Mouse (Mus musculus): ENCODE results near the gene Bmx. TPM values are rescaled to one million over a fixed set of nuclear protein-coding genes. Genes with fewer than 3 reads are reported as not detected.

Gene Bmx
- total and polyA plus RNA-seq, 3 experiments, result not detected

DNA sequence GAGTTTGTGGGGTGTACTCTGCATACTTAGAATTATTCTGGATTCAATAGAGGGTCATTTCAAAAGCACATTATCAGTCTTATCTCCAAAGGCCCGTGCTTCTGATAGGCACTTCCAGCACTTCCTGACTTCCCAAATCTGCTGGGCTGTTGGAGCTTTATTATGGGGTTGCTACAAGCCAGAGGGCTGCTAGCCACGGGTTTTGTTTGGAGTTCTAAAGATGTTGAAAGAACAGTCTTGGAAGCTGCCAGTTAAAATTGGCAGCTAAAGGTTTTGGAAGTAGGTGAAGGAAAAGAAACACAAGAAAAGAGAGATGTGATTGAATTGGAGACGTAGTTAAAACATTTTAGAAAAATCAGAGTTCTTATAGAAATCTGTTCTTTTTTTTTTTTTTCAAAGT is 17.5 kb upstream of the Bmx start (continued):
- no peak for TF ChIP-seq TCF12 (IDR thresholded peaks at IDR 0.05; ENCODE audit: low read depth, low read length)
- TF ChIP-seq POLR2AphosphoS2 (IDR thresholded peaks at IDR 0.05; ENCODE audit: low read length), result no peak

DNA sequence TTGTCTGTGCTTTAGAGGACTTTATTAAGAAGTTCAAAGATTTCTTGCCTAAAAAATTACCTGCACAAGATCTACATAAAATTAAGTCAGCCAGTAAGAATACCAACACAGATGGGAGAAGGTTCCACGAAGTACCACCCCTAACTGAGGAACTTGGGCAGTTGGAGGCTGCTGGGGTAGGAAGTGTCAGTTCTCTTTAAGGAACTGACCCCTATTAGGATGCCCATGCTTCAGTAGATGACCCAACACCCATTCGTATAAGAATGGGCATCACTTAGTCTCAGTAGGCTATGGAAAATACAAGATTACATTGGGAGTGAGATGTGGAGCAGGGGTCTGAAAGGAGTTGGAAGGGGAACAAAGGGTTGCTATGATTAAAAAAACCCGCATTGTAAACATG is 12.6 kb upstream of the Bmx start:
- Histone ChIP-seq H3K27me3 (ENCODE audit: control insufficient read depth in 1 of 2, insufficient read depth in 2 of 2, low read length in 2 of 2) (no peaks in the 10 kb centered on the region), H3K36me3 (ENCODE audit: control insufficient read depth in 1 of 2, insufficient read depth in 2 of 2, low read length in 2 of 2) (peaks cover 0 to 22% of the 10 kb centered on the region in 2 experiments; a peak in 2 of 4 replicates), H3K9me3 (replicated peaks; ENCODE audit: insufficient read depth, low read length) (no peaks in the 10 kb centered on the region), H3K4me3 (ENCODE audit: control insufficient read depth in 1 of 2, insufficient read depth in 1 of 2, low read depth in 2 of 2, low read length in 2 of 2) (no peak overlapping the region), H3K9ac (ENCODE audit: control insufficient read depth, low read depth, low read length, poor library complexity, severe bottlenecking) (no peak overlapping the region), H3K79me2 (ENCODE audit: control insufficient read depth, insufficient read depth, low read length, poor library complexity) (no peaks in the 10 kb centered on the region), H3K4me1 (ENCODE audit: control insufficient read depth in 1 of 2, insufficient read depth in 2 of 2, low read length in 2 of 2) (peaks cover 6 to 14% of the 10 kb centered on the region in 2 experiments), H3K27ac (ENCODE audit: control insufficient read depth, low read depth, low read length) (no peak overlapping the region)
- no peak for TF ChIP-seq TCF12 (IDR thresholded peaks at IDR 0.05; ENCODE audit: low read depth, low read length)
- no peak for TF ChIP-seq ELF1 (IDR thresholded peaks at IDR 0.05; ENCODE audit: low read depth, low read length)
- TF ChIP-seq MAFK (IDR thresholded peaks at IDR 0.05; ENCODE audit: borderline replicate concordance, low read depth, low read length), result no peak
- no peak for TF ChIP-seq ZKSCAN1 (IDR thresholded peaks at IDR 0.05; ENCODE audit: low read depth, low read length)
- TF ChIP-seq JUND (IDR thresholded peaks at IDR 0.05; ENCODE audit: low read depth, low read length), result no peak
- TF ChIP-seq MEF2A (IDR thresholded peaks at IDR 0.05; ENCODE audit: extremely low read depth, insufficient replicate concordance, low read depth, low read length, poor library complexity, severe bottlenecking), result no peak
- TF ChIP-seq CHD2 (IDR thresholded peaks at IDR 0.05; ENCODE audit: low read length), result no peak
- no peak for TF ChIP-seq BHLHE40 (IDR thresholded peaks at IDR 0.05; ENCODE audit: borderline replicate concordance, low read depth, low read length)
- TF ChIP-seq ZMIZ1 (IDR thresholded peaks at IDR 0.05; ENCODE audit: low read depth, low read length), result no peak
- no peak for TF ChIP-seq POLR2A (IDR thresholded peaks at IDR 0.05; ENCODE audit: control insufficient read depth in 1 of 2, insufficient read depth in 1 of 2, low read depth in 1 of 2, low read length in 2 of 2, poor library complexity in 1 of 2)
- TF ChIP-seq RCOR1 (IDR thresholded peaks at IDR 0.05; ENCODE audit: low read depth, low read length), result no peak
- peak; percentile 11 for DNase-seq (ENCODE audit: low read depth, low spot score)

DNA sequence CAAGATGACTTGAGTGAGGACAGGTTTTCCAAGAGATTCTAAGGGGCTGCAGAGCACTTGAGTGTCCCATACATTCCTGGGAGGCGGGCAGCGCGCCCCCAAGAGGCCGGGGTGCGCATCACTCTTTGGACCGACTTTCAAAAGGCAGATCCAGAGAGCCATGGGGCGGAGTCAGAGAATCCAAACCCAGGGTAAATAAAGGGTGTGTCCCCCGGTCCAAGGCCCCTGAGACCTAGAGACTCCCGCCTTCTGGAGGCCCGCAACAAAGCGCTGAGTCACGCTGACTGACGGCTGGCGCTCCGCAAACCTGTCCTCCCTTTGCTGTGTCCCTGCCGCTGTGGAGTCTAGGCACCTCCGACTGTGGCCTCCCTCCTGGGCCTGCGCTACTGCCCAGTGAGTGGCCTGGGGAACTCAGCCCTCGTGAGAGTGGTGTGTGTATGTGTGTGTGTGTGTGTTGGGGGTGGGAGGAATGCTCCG is 11.3 kb upstream of the Bmx start, which contains the start of gene Pir:
Pir (plus strand) TSS at position 87 of the 477 bp plus-strand sequence.
- Histone ChIP-seq H3K4me1 (ENCODE audit: control insufficient read depth in 1 of 2, insufficient read depth in 2 of 2, low read length in 2 of 2) (peaks cover 2 to 6% of the 10 kb centered on the region in 2 experiments; a peak in 3 of 4 replicates), H3K4me3 (ENCODE audit: control insufficient read depth in 1 of 2, insufficient read depth in 1 of 2, low read depth in 2 of 2, low read length in 2 of 2) (peak within 1 kb of the TSS; percentile 70 to 72), H3K9me3 (replicated peaks; ENCODE audit: insufficient read depth, low read length) (no peaks in the 10 kb centered on the region), H3K27me3 (ENCODE audit: control insufficient read depth in 1 of 2, insufficient read depth in 2 of 2, low read length in 2 of 2) (no peaks in the 10 kb centered on the region; a peak in 1 of 4 replicates), H3K9ac (ENCODE audit: control insufficient read depth, low read depth, low read length, poor library complexity, severe bottlenecking) (peak within 1 kb of the TSS; percentile 71), H3K79me2 (ENCODE audit: control insufficient read depth, insufficient read depth, low read length, poor library complexity) (no peaks in the 10 kb centered on the region), H3K27ac (ENCODE audit: control insufficient read depth, low read depth, low read length) (peak within 1 kb of the TSS; percentile 13; the same call in 1 of the 2 replicates), H3K36me3 (ENCODE audit: control insufficient read depth in 1 of 2, insufficient read depth in 2 of 2, low read length in 2 of 2) (peaks cover 0 to 11% of the 10 kb centered on the region in 2 experiments; a peak in 2 of 4 replicates)
- DNase-seq (ENCODE audit: low read depth, low spot score), result peak; percentile 92
- peak; percentile 68 to 84 (median 72) for TF ChIP-seq CTCF (IDR thresholded peaks at IDR 0.05 in 2 of 3, conservative IDR thresholded peaks at IDR 0.05 in 1 of 3; ENCODE audit: control insufficient read depth in 1 of 3, insufficient read depth in 1 of 3, low read depth in 2 of 3, low read length in 3 of 3, poor library complexity in 1 of 3, severe bottlenecking in 1 of 3)
- no peak for TF ChIP-seq MYC (IDR thresholded peaks at IDR 0.05; ENCODE audit: low read depth, low read length)
- TF ChIP-seq MEF2A (IDR thresholded peaks at IDR 0.05; ENCODE audit: extremely low read depth, insufficient replicate concordance, low read depth, low read length, poor library complexity, severe bottlenecking), result no peak
- TF ChIP-seq POLR2A (IDR thresholded peaks at IDR 0.05; ENCODE audit: control insufficient read depth in 1 of 2, insufficient read depth in 1 of 2, low read depth in 1 of 2, low read length in 2 of 2, poor library complexity in 1 of 2), result peak; percentile 43 to 63; a peak in 3 of 4 replicates
- TF ChIP-seq E2F4 (IDR thresholded peaks at IDR 0.05; ENCODE audit: borderline replicate concordance, low read depth, low read length), result peak; percentile 45; the same call in 1 of the 2 replicates
- no peak for TF ChIP-seq USF2 (IDR thresholded peaks at IDR 0.05; ENCODE audit: borderline replicate concordance in 1 of 2, insufficient read depth in 1 of 2, low read depth in 1 of 2, low read length in 2 of 2)
- no peak for TF ChIP-seq NRF1 (IDR thresholded peaks at IDR 0.05; ENCODE audit: insufficient read depth, low read depth, low read length, poor library complexity, severe bottlenecking)
- TF ChIP-seq ZMIZ1 (IDR thresholded peaks at IDR 0.05; ENCODE audit: low read depth, low read length), result no peak
- 0 out of 2 replicates have a peak, but pooled peaks have one; percentile 20 for TF ChIP-seq TCF12 (IDR thresholded peaks at IDR 0.05; ENCODE audit: low read depth, low read length)
- no peak for TF ChIP-seq JUND (IDR thresholded peaks at IDR 0.05; ENCODE audit: low read depth, low read length)
- TF ChIP-seq TBP (IDR thresholded peaks at IDR 0.05; ENCODE audit: low read depth, low read length), result 0 out of 2 replicates have a peak, but pooled peaks have one; percentile 18
- peak; percentile 34; the same call in 1 of the 2 replicates for TF ChIP-seq NELFE (IDR thresholded peaks at IDR 0.05; ENCODE audit: low read depth, low read length)
- no peak for TF ChIP-seq TAL1 (IDR thresholded peaks at IDR 0.05; ENCODE audit: low read length)
- TF ChIP-seq ELF1 (IDR thresholded peaks at IDR 0.05; ENCODE audit: low read depth, low read length), result no peak
- TF ChIP-seq ETS1 (IDR thresholded peaks at IDR 0.05; ENCODE audit: low read depth, low read length), result peak; percentile 33; the same call in 1 of the 2 replicates
- TF ChIP-seq ZNF384 (IDR thresholded peaks at IDR 0.05; ENCODE audit: low read depth, low read length), result no peak
- no peak for TF ChIP-seq SIN3A (IDR thresholded peaks at IDR 0.05; ENCODE audit: low read length)
- no peak for TF ChIP-seq USF1 (IDR thresholded peaks at IDR 0.05; ENCODE audit: low read depth, low read length)
- no peak for TF ChIP-seq ZKSCAN1 (IDR thresholded peaks at IDR 0.05; ENCODE audit: low read depth, low read length)
- no peak for TF ChIP-seq MXI1 (IDR thresholded peaks at IDR 0.05; ENCODE audit: low read depth, low read length)
- TF ChIP-seq UBTF (IDR thresholded peaks at IDR 0.05; ENCODE audit: borderline replicate concordance, insufficient read depth, low read depth, low read length), result no peak
- TF ChIP-seq POLR2AphosphoS2 (IDR thresholded peaks at IDR 0.05; ENCODE audit: low read length), result no peak
